Comparison of ENCODE assay signal across 8 mouse cellular contexts in the genomic region with DNA sequence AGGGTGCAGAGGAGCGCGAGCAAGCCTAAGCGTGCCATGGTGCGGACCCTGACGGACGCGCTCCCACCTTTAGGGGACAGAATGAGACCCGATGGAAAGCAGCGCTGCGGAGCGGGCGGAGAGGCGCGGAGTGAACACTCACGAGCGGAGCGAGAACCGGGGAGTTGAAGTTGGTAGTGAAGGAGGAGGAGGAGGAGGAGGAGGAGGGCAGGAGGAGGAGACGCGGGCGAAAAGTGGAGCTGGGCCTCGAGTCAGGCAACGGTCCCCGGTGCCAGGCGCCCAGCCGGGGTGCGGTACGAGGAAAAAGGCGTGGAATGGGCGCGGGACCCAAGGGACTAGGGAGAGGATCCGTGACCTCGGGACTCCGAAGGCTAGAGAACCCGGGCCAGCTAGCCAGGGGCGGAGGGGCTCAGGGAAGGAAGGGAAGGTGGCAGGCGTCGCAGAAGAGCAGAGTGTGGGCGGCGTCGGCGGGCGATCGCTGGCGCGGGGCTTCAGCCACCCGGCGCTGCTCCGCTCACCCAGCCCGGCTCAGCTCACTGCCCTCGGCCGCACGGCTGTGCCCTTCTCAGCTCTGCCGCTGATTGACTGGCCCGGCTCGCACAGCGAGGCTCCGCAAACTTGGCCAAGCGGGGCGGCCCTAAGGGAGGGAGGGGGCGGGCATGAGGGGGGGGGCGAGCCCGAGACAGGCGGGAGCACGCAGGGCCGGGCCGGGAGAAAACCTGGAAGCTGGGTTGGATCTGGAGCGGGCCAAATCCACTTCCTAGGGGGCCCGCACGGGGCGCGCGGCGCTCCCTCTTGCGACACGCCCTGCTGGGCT. TPM values are rescaled to one million over a fixed set of nuclear protein-coding genes. Genes with fewer than 3 reads are reported as not detected.
DNase-seq lines count a peak whose midpoint lies in the region; ATAC-seq and TF ChIP-seq lines count a peak whose summit lies in the region.

Gpc4 (minus strand) TSS at position 515 of the 817 bp plus-strand sequence.

- no peaks in the 10 kb centered on the region for H3K4me1 ChIP-seq in spleen, adult 2 months (ENCODE audit: control insufficient read depth, insufficient read depth, insufficient read length)
- H3K4me1 ChIP-seq in embryonic facial prominence, embryonic 13.5 days: peaks cover 15% of the 10 kb centered on the region
- H3K4me1 ChIP-seq in kidney, adult 2 months (ENCODE audit: control insufficient read depth, insufficient read depth, low read length): peaks cover 2% of the 10 kb centered on the region; the same call in 1 of the 2 replicates
- 0 out of 2 replicates have a peak, but pooled peaks cover 6% of the 10 kb centered on the region for H3K4me1 ChIP-seq in limb, embryonic 14.5 days (ENCODE audit: control insufficient read depth, insufficient read depth, low read length)
- 0 out of 2 replicates have a peak, but pooled peaks cover 3% of the 10 kb centered on the region for H3K4me1 ChIP-seq in midbrain, embryonic 14.5 days (ENCODE audit: control insufficient read depth, insufficient read depth, low read length)
- no peaks in the 10 kb centered on the region for H3K4me1 ChIP-seq in stomach, embryonic 15.5 days

- peak within 1 kb of the TSS; percentile 80 for H3K9ac ChIP-seq in embryonic facial prominence, embryonic 13.5 days
- peak within 1 kb of the TSS; percentile 73 for H3K9ac ChIP-seq in limb, embryonic 14.5 days (ENCODE audit: low read depth, low read length, severe bottlenecking)
- H3K9ac ChIP-seq in midbrain, embryonic 14.5 days (replicated peaks; ENCODE audit: low read length): peak within 1 kb of the TSS; percentile 42
- H3K9ac ChIP-seq in stomach, embryonic 15.5 days: peak within 1 kb of the TSS; percentile 41

- H3K36me3 ChIP-seq in spleen, adult 2 months (ENCODE audit: control insufficient read depth, insufficient read depth, low read length): no peaks in the 10 kb centered on the region
- H3K36me3 ChIP-seq in embryonic facial prominence, embryonic 13.5 days: no peaks in the 10 kb centered on the region
- no peaks in the 10 kb centered on the region for H3K36me3 ChIP-seq in kidney, adult 2 months (ENCODE audit: control insufficient read depth, insufficient read depth, low read length)
- no peaks in the 10 kb centered on the region for H3K36me3 ChIP-seq in limb, embryonic 14.5 days (ENCODE audit: control insufficient read depth, insufficient read depth, low read length)
- no peaks in the 10 kb centered on the region for H3K36me3 ChIP-seq in midbrain, embryonic 14.5 days (ENCODE audit: control insufficient read depth, insufficient read depth, low read length)
- no peaks in the 10 kb centered on the region for H3K36me3 ChIP-seq in stomach, embryonic 15.5 days

- peak within 1 kb of the TSS; percentile 42; the same call in 1 of the 2 replicates for H3K4me3 ChIP-seq in spleen, adult 2 months (ENCODE audit: extremely low read depth, insufficient read depth, insufficient read length)
- H3K4me3 ChIP-seq in embryonic facial prominence, embryonic 13.5 days: peak within 1 kb of the TSS; percentile 60
- peak within 1 kb of the TSS; percentile 100 for H3K4me3 ChIP-seq in kidney, adult 2 months (ENCODE audit: insufficient read depth, low read depth, low read length)
- H3K4me3 ChIP-seq in limb, embryonic 14.5 days (replicated peaks; ENCODE audit: low read length): peak within 1 kb of the TSS; percentile 55
- H3K4me3 ChIP-seq in midbrain, embryonic 14.5 days (replicated peaks; ENCODE audit: low read depth, low read length): peak within 1 kb of the TSS; percentile 46
- H3K4me3 ChIP-seq in stomach, embryonic 15.5 days (replicated peaks): peak within 1 kb of the TSS; percentile 54

- H3K27ac ChIP-seq in spleen, adult 2 months (ENCODE audit: insufficient read depth, low read length): no peak within 1 kb of the TSS; the same call in 1 of the 2 replicates
- H3K27ac ChIP-seq in embryonic facial prominence, embryonic 13.5 days: peak within 1 kb of the TSS; percentile 77
- peak within 1 kb of the TSS; percentile 99 for H3K27ac ChIP-seq in kidney, adult 2 months (ENCODE audit: insufficient read depth, low read depth, low read length)
- peak within 1 kb of the TSS; percentile 71 for H3K27ac ChIP-seq in limb, embryonic 14.5 days (replicated peaks; ENCODE audit: low read depth, low read length)
- H3K27ac ChIP-seq in midbrain, embryonic 14.5 days (replicated peaks; ENCODE audit: low read depth, low read length): no peak within 1 kb of the TSS
- peak within 1 kb of the TSS; percentile 44 for H3K27ac ChIP-seq in stomach, embryonic 15.5 days

- WGBS in spleen, adult 2 months: 28% methylated on average over 68 of the region's 76 CpGs
- 26% methylated on average over 69 of the region's 76 CpGs for WGBS in embryonic facial prominence, embryonic 13.5 days
- WGBS in kidney, adult 2 months: under 1% methylated on average over 40 of the region's 76 CpGs
- WGBS in limb, embryonic 14.5 days: 22% methylated on average over 43 of the region's 76 CpGs
- 27% methylated on average over 72 of the region's 76 CpGs for WGBS in midbrain, embryonic 14.5 days
- 23% methylated on average over 60 of the region's 76 CpGs for WGBS in stomach, embryonic 15.5 days

- H3K27me3 ChIP-seq in spleen, adult 2 months (ENCODE audit: control insufficient read depth, insufficient read depth, low read length): no peaks in the 10 kb centered on the region
- peaks cover 27% of the 10 kb centered on the region for H3K27me3 ChIP-seq in embryonic facial prominence, embryonic 13.5 days
- no peaks in the 10 kb centered on the region; the same call in 1 of the 2 replicates for H3K27me3 ChIP-seq in kidney, adult 2 months (replicated peaks; ENCODE audit: control insufficient read depth, insufficient read depth, low read length)
- no peaks in the 10 kb centered on the region for H3K27me3 ChIP-seq in limb, embryonic 14.5 days (ENCODE audit: control insufficient read depth, insufficient read depth, low read length)
- H3K27me3 ChIP-seq in midbrain, embryonic 14.5 days (ENCODE audit: control insufficient read depth, insufficient read depth, low read length): no peaks in the 10 kb centered on the region
- 0 out of 2 replicates have a peak, but pooled peaks cover 3% of the 10 kb centered on the region for H3K27me3 ChIP-seq in stomach, embryonic 15.5 days (replicated peaks)

- no peak for DNase-seq in spleen, adult 2 months (ENCODE audit: low read depth in 1 of 2, low spot score in 2 of 2)
- DNase-seq in spleen, adult 18-20 months: no peak
- DNase-seq in heart, adult 8-10 months (ENCODE audit: low spot score): peak; percentile 50
- DNase-seq in kidney, adult 2 months: peak; percentile 88
- peak; percentile 80 for DNase-seq in limb, embryonic 14.5 days (ENCODE audit: low spot score)
- DNase-seq in midbrain, embryonic 14.5 days: peak; percentile 77

- H3K9me3 ChIP-seq in embryonic facial prominence, embryonic 13.5 days: no peaks in the 10 kb centered on the region
- no peaks in the 10 kb centered on the region for H3K9me3 ChIP-seq in limb, embryonic 14.5 days (ENCODE audit: control insufficient read depth, low read length)
- no peaks in the 10 kb centered on the region for H3K9me3 ChIP-seq in midbrain, embryonic 14.5 days (ENCODE audit: control insufficient read depth, low read length)
- no peaks in the 10 kb centered on the region for H3K9me3 ChIP-seq in stomach, embryonic 15.5 days

- TF ChIP-seq POLR2A in spleen, adult 2 months (IDR thresholded peaks at IDR 0.05; ENCODE audit: low read depth, low read length): no peak
- TF ChIP-seq POLR2A in kidney, adult 2 months (IDR thresholded peaks at IDR 0.05; ENCODE audit: low read depth, low read length): peak; percentile 75
- 0 out of 2 replicates have a peak, but pooled peaks have one; percentile 29 for TF ChIP-seq POLR2A in limb, embryonic 14.5 days (IDR thresholded peaks at IDR 0.05; ENCODE audit: borderline replicate concordance, extremely low read depth, insufficient read depth, insufficient read length)

- TF ChIP-seq CTCF in spleen, adult 2 months (IDR thresholded peaks at IDR 0.05; ENCODE audit: extremely low read depth, insufficient read depth, insufficient read length, insufficient replicate concordance): no peak
- 0 out of 2 replicates have a peak, but pooled peaks have one; percentile 5 for TF ChIP-seq CTCF in kidney, adult 2 months (conservative IDR thresholded peaks at IDR 0.05; ENCODE audit: insufficient read depth, insufficient read length, low read depth, low read length)

- peak within 1 kb of the TSS; percentile 59 for H3K4me2 ChIP-seq in embryonic facial prominence, embryonic 13.5 days
- H3K4me2 ChIP-seq in limb, embryonic 14.5 days (replicated peaks; ENCODE audit: low read depth, low read length, severe bottlenecking): peak within 1 kb of the TSS; percentile 50
- H3K4me2 ChIP-seq in midbrain, embryonic 14.5 days (ENCODE audit: low read length): peak within 1 kb of the TSS; percentile 78
- H3K4me2 ChIP-seq in stomach, embryonic 15.5 days: peak within 1 kb of the TSS; percentile 70

- ATAC-seq in embryonic facial prominence, embryonic 13.5 days (ENCODE audit: insufficient number of reproducible peaks, insufficient read depth, low FRiP score, low TSS enrichment, low read depth): peak; percentile 86
- peak; percentile 93 for ATAC-seq in limb, embryonic 14.5 days (ENCODE audit: low FRiP score, low read depth)
- peak; percentile 84 for ATAC-seq in midbrain, embryonic 14.5 days (ENCODE audit: low FRiP score, low TSS enrichment)
- peak; percentile 93 for ATAC-seq in stomach, embryonic 15.5 days (ENCODE audit: insufficient read depth, low FRiP score, low read depth)

RNA-seq across cellular contexts. Expression of gene Gpc4, which starts in this region (rescaled TPM):
- 3.9 and 4.4 TPM in 2 replicates for polyA plus RNA-seq in spleen, adult 2 months (2012; rRNA removed)
- polyA plus RNA-seq in embryonic facial prominence, embryonic 13.5 days (2015; fragmentation: Nextera tagmentation; extraction: Ambion mirVana): 70.3 and 82.2 TPM in 2 replicates
- total RNA-seq in heart, adult 8-10 months (2022): 10 to 100 TPM; 30.6 to 39.7 (median 34.3) TPM
- 97.7 and 98.0 TPM in 2 replicates for polyA plus RNA-seq in kidney, adult 2 months (2012; rRNA removed)
- 81.8 and 90.0 TPM in 2 replicates for polyA plus RNA-seq in limb, embryonic 14.5 days (2012; rRNA removed)
- polyA plus RNA-seq in limb, embryonic 14.5 days (2014; fragmentation: Nextera tagmentation; extraction: Ambion mirVana): 88.5 and 95.1 TPM in 2 replicates
- polyA plus RNA-seq in midbrain, embryonic 14.5 days (2014; fragmentation: Nextera tagmentation; extraction: Ambion mirVana): 4.0 and 9.3 TPM in 2 replicates
- 28.7 and 28.9 TPM in 2 replicates for polyA plus RNA-seq in stomach, embryonic 15.5 days (2015; fragmentation: Nextera tagmentation; extraction: Ambion mirVana)

Comparison
In these comparisons a context has a peak if more than half of its experiments do, and no peak if none do; other contexts are left out.
1. DNase-seq: peak in heart, adult 8-10 months (single experiment), kidney, adult 2 months (single experiment), limb, embryonic 14.5 days (single experiment) and midbrain, embryonic 14.5 days (single experiment); none in spleen, adult 2 months (0 of 2) and spleen, adult 18-20 months (0 of 2).
2. H3K27ac ChIP-seq: peak in embryonic facial prominence, embryonic 13.5 days (single experiment), kidney, adult 2 months (single experiment), limb, embryonic 14.5 days (single experiment) and stomach, embryonic 15.5 days (single experiment); none in spleen, adult 2 months (single experiment) and midbrain, embryonic 14.5 days (single experiment).
3. H3K4me3 ChIP-seq: peak in every context shown above with its lines; median percentile 100 in kidney, adult 2 months; 60 in embryonic facial prominence, embryonic 13.5 days; 55 in limb, embryonic 14.5 days; 54 in stomach, embryonic 15.5 days; 46 in midbrain, embryonic 14.5 days; 42 in spleen, adult 2 months.
4. Peak in every context shown above with its lines, with median percentiles within 50 percentile points of each other: ATAC-seq, H3K4me2 ChIP-seq and H3K9ac ChIP-seq.